ENCODE assay signal across 7 mouse cellular contexts in the genomic region with DNA sequence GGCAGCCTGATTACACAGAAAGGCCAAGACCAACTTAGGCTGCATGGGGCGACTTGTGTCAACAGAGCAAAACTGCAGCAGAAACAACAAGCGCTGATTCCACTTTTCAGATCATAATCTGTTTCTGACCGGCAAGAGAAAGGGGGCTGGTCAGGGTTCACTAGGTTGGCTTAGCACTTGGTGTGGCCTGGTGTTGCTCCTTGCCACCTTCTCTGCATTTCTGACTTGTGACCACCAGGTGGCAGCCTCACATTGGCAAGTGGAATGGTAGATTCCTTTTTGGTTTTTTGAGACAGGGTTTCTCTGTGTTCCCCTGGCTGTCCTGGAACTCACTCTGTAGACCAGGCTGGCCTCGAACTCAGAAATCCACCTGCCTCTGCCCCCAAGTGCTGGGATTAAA. TPM values are rescaled to one million over a fixed set of nuclear protein-coding genes. Genes with fewer than 3 reads are reported as not detected.
DNase-seq lines count a peak whose midpoint lies in the region; ATAC-seq and TF ChIP-seq lines count a peak whose summit lies in the region.

No protein-coding gene starts in this region.

- TF ChIP-seq CTCF in brain, embryonic 14.5 days (IDR thresholded peaks at IDR 0.05; ENCODE audit: borderline replicate concordance, extremely low read depth, insufficient read depth, insufficient read length), result peak; percentile 83

- H3K27ac ChIP-seq in forebrain, embryonic 13.5 days, result no peak overlapping the region
- H3K27ac ChIP-seq in midbrain, embryonic 16.5 days (ENCODE audit: low read length), result no peak overlapping the region

- no peaks in the 10 kb centered on the region for H3K27me3 ChIP-seq in forebrain, embryonic 13.5 days
- H3K27me3 ChIP-seq in midbrain, embryonic 16.5 days (ENCODE audit: control insufficient read depth, insufficient read depth, low read depth, low read length), result no peaks in the 10 kb centered on the region

- H3K9ac ChIP-seq in forebrain, embryonic 13.5 days, result no peak overlapping the region
- H3K9ac ChIP-seq in midbrain, embryonic 16.5 days (ENCODE audit: low read depth, low read length), result no peak overlapping the region

- peak; percentile 61 for DNase-seq in Muller cell, postnatal 12 days (ENCODE audit: inconsistent ontology term)
- peak; percentile 75 for DNase-seq in brain, embryonic 14.5 days (ENCODE audit: low read depth)
- peak; percentile 88 for DNase-seq in induced T-regulatory cell, adult 2 months (ENCODE audit: low read depth)
- peak; percentile 76 to 83 for DNase-seq in left cerebral cortex, postnatal 14 days (ENCODE audit: low spot score in 2 of 2)
- DNase-seq in spleen, adult 12 weeks (ENCODE audit: low spot score), result peak; percentile 58

- 0 out of 2 replicates have a peak, but pooled peaks have one; percentile 10 for ATAC-seq in forebrain, embryonic 13.5 days
- ATAC-seq in midbrain, embryonic 16.5 days, result peak; percentile 68; the same call in 1 of the 2 replicates

- no peak overlapping the region for H3K4me2 ChIP-seq in forebrain, embryonic 13.5 days
- H3K4me2 ChIP-seq in midbrain, embryonic 16.5 days (ENCODE audit: low read length), result no peak overlapping the region

- no peak overlapping the region for H3K4me3 ChIP-seq in forebrain, embryonic 13.5 days
- H3K4me3 ChIP-seq in midbrain, embryonic 16.5 days (ENCODE audit: low read depth, low read length), result no peak overlapping the region

- intact Hi-C loops in left cerebral cortex, postnatal 14 days (cut with DNase I), result loop anchor here (2.0 kb wide), 1 partner anchor 176 kb away; no protein-coding TSS in a partner anchor

- WGBS in forebrain, embryonic 13.5 days, result 40% methylated on average over 4 of the region's 4 CpGs
- WGBS in midbrain, embryonic 16.5 days, result 33% methylated on average over 4 of the region's 4 CpGs

- TF ChIP-seq POLR2A in brain, embryonic 14.5 days (IDR thresholded peaks at IDR 0.05; ENCODE audit: borderline replicate concordance, extremely low read depth, insufficient read depth, insufficient read length, poor library complexity, severe bottlenecking), result no peak

- no peaks in the 10 kb centered on the region for H3K9me3 ChIP-seq in forebrain, embryonic 13.5 days (replicated peaks)
- H3K9me3 ChIP-seq in midbrain, embryonic 16.5 days (replicated peaks; ENCODE audit: control insufficient read depth, low read length, poor library complexity, severe bottlenecking), result no peaks in the 10 kb centered on the region

- no peaks in the 10 kb centered on the region for H3K4me1 ChIP-seq in forebrain, embryonic 13.5 days
- no peaks in the 10 kb centered on the region for H3K4me1 ChIP-seq in midbrain, embryonic 16.5 days (ENCODE audit: control insufficient read depth, insufficient read depth, low read length)

- H3K36me3 ChIP-seq in forebrain, embryonic 13.5 days (ENCODE audit: poor library complexity, severe bottlenecking), result no peaks in the 10 kb centered on the region
- no peaks in the 10 kb centered on the region for H3K36me3 ChIP-seq in midbrain, embryonic 16.5 days (ENCODE audit: control insufficient read depth, insufficient read depth, low read length)

RNA-seq across cellular contexts. Expression of gene Slc28a1, which starts 47.7 kb away (rescaled TPM):
- polyA plus RNA-seq in brain, embryonic 14.5 days (2012; rRNA removed), result 0.03 TPM in 2 replicates
- not detected in 2 replicates for polyA plus RNA-seq in forebrain, embryonic 13.5 days (2015; fragmentation: Nextera tagmentation; extraction: Ambion mirVana)
- total RNA-seq in left cerebral cortex, postnatal 14 days (2021), result under 1 TPM in 1 of 2 experiments, not detected in 1; 0.11 TPM
- 0.07 TPM in 1 of 2 replicates, not detected in the other for polyA plus RNA-seq in midbrain, embryonic 16.5 days (2015; fragmentation: Nextera tagmentation; extraction: Ambion mirVana)

RNA-seq across cellular contexts. Expression of gene Pde8a, which starts 51.1 kb away (rescaled TPM):
- 3.1 and 4.6 TPM in 2 replicates for polyA plus RNA-seq in brain, embryonic 14.5 days (2012; rRNA removed)
- 1.5 and 1.9 TPM in 2 replicates for polyA plus RNA-seq in forebrain, embryonic 13.5 days (2015; fragmentation: Nextera tagmentation; extraction: Ambion mirVana)
- 1 to 10 TPM; 3.7 to 4.0 TPM for total RNA-seq in left cerebral cortex, postnatal 14 days (2021)
- polyA plus RNA-seq in midbrain, embryonic 16.5 days (2015; fragmentation: Nextera tagmentation; extraction: Ambion mirVana), result 1.6 and 2.3 TPM in 2 replicates
